Mouse (Mus musculus) ES-Bruce4 (cell line): ENCODE results near the gene AI837181. TPM values are rescaled to one million over a fixed set of nuclear protein-coding genes. Genes with fewer than 3 reads are reported as not detected.

Source experiments
- H3K27ac ChIP-seq: 2 replicates; pipeline ENCODE4 v1.5.1; 2012; ENCODE audit warnings: low read length, inconsistent platforms; ENCODE audit not compliant: insufficient read depth
- H3K27me3 ChIP-seq: 2 replicates; pipeline ENCODE4 v1.6.1; 2012; ENCODE audit warnings: mild to moderate bottlenecking, low read length, inconsistent platforms; ENCODE audit not compliant: control insufficient read depth, poor library complexity, insufficient read depth, severe bottlenecking
- H3K36me3 ChIP-seq: 2 replicates; pipeline ENCODE4 v1.6.1; 2012; ENCODE audit warnings: inconsistent platforms, mild to moderate bottlenecking, low read length, moderate library complexity; ENCODE audit not compliant: control insufficient read depth, poor library complexity, insufficient read depth, severe bottlenecking
- H3K4me1 ChIP-seq: one replicate; pipeline ENCODE4 v1.8.1; 2011; ENCODE audit warnings: low read length; ENCODE audit not compliant: control insufficient read depth, insufficient read depth
- H3K4me3 ChIP-seq: 2 replicates; pipeline ENCODE4 v1.5.1; 2011; ENCODE audit warnings: low read depth, mild to moderate bottlenecking, low read length
- H3K9ac ChIP-seq: 2 replicates; pipeline ENCODE4 v1.6.1; 2012; ENCODE audit warnings: low read depth, mild to moderate bottlenecking, inconsistent platforms; ENCODE audit not compliant: poor library complexity, severe bottlenecking
- H3K9me3 ChIP-seq: replicated peaks from 2 replicates; pipeline ENCODE4 v1.6.1; 2012; ENCODE audit warnings: mild to moderate bottlenecking, low read length, inconsistent platforms; ENCODE audit not compliant: control insufficient read depth, poor library complexity, insufficient read depth, severe bottlenecking
- CTCF ChIP-seq: IDR thresholded peaks from one replicate; pipeline ENCODE4 v1.8.1; 2011; ENCODE audit warnings: low read depth, low read length
- EP300 ChIP-seq: IDR thresholded peaks from 2 replicates; pipeline ENCODE4 v1.6.1; 2011; ENCODE audit warnings: low read depth, low read length; ENCODE audit not compliant: insufficient read depth
- POLR2A ChIP-seq: IDR thresholded peaks from one replicate; pipeline ENCODE4 v1.8.1; 2011; ENCODE audit warnings: low read length; ENCODE audit not compliant: insufficient read depth
- polyA plus RNA-seq: library from polyadenylated mRNA; stranded (reverse); fragments of >200 nt; gene quantifications from 2 replicates; pipeline ENCODE4 v1.2.4, GENCODE M21; 2011; ENCODE audit warnings: low read depth; ENCODE audit not compliant: missing spikeins, insufficient read depth, insufficient read length

Gene AI837181
- polyA plus RNA-seq, 1 experiment, result 17.5 TPM

- Histone ChIP-seq H3K36me3 (no peaks in the 10 kb centered on the region), H3K4me1 (no peaks in the 10 kb centered on the region), H3K4me3 (no peak overlapping the region), H3K27ac (no peak overlapping the region), H3K9ac (no peak overlapping the region), H3K9me3 (no peaks in the 10 kb centered on the region), H3K27me3 (no peaks in the 10 kb centered on the region)
- TF ChIP-seq CTCF (no peak), POLR2A (no peak), EP300 (no peak)
Observed at GRCm38 (mm10) chr19:5421784-5422183, 3.2 kb upstream of the AI837181 start.

DNA sequence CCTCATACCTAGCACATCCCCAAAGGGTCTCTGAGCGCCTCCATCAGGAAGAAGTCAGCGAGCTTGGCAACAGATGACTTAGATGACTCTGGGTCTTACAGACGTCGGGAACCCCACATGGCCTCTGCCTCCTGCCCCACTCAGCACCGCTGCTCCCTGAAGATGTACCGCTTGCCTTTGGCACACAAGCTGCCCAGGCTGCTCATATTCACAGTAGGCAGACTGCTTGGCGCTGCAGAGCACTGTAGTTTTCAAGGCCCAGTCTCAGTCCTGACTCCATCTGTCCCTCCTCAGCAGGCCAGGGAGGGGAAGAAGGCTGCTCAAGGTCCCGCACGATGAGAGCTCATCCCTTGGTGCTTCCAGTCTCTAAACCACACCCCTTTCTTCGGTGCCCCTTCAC lies 2.7 kb upstream of the AI837181 start:
- no peak overlapping the region for H3K27ac ChIP-seq
- TF ChIP-seq POLR2A (no peak), CTCF (no peak)
- H3K36me3 ChIP-seq, result no peaks in the 10 kb centered on the region
- no peaks in the 10 kb centered on the region for H3K9me3 ChIP-seq
- H3K9ac ChIP-seq, result no peak overlapping the region
- H3K4me3 ChIP-seq, result no peak overlapping the region
- no peaks in the 10 kb centered on the region for H3K4me1 ChIP-seq
- H3K27me3 ChIP-seq, result no peaks in the 10 kb centered on the region

DNA sequence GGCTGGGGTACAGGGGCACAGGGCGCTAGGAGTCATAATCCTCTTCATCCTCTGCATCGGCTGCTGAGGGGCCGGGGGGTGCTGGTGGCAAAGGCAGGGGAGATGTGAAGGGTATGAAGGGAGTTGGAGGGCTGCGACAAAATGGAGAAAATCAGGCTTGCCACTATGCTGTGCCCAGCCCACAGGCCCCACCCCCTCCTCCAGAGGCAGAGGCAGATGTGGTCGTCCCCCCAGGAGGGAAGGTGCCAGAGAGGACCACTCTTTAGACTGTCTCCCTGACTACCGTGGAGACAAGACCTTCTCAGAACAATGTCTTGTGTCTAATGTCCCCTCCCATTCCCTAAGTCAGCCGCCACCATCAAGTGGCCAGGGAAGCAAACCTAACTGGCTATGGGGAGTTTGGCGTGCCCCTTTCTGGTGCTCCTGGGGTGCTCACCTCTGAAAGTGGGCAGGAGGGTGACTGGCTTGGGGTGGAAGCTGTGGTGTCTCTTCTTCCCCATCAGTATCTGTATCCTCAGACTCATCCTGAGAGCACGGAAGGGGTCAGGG lies 2.0 kb upstream of the AI837181 start:
- H3K4me1 ChIP-seq, result no peaks in the 10 kb centered on the region
- no peak overlapping the region for H3K9ac ChIP-seq
- TF ChIP-seq POLR2A (no peak), EP300 (no peak), CTCF (no peak)
- H3K9me3 ChIP-seq, result no peaks in the 10 kb centered on the region
- H3K27ac ChIP-seq, result no peak overlapping the region
- H3K27me3 ChIP-seq, result no peaks in the 10 kb centered on the region
- no peak overlapping the region for H3K4me3 ChIP-seq
- no peaks in the 10 kb centered on the region for H3K36me3 ChIP-seq

- Histone ChIP-seq H3K4me1 (no peaks in the 10 kb centered on the region), H3K9ac (peak overlapping the region; percentile 97), H3K27me3 (no peaks in the 10 kb centered on the region), H3K4me3 (peak overlapping the region; percentile 98), H3K27ac (no peak overlapping the region), H3K9me3 (no peaks in the 10 kb centered on the region), H3K36me3 (no peaks in the 10 kb centered on the region)
- no peak for TF ChIP-seq CTCF
- TF ChIP-seq EP300, result no peak
- no peak for TF ChIP-seq POLR2A
Observed at GRCm38 (mm10) chr19:5423561-5423960, 1.4 kb upstream of the AI837181 start.

- no peaks in the 10 kb centered on the region for H3K36me3 ChIP-seq
Observed at GRCm38 (mm10) chr19:5424092-5424781, 707 bp upstream of the AI837181 start.

GRCm38 (mm10) chr19:5425906-5426565 lies 1.1 kb downstream of the AI837181 start:
- Histone ChIP-seq H3K27me3 (no peaks in the 10 kb centered on the region), H3K36me3 (no peaks in the 10 kb centered on the region), H3K4me1 (no peaks in the 10 kb centered on the region), H3K9ac (peak overlapping the region; percentile 97), H3K4me3 (peak overlapping the region; percentile 99), H3K9me3 (no peaks in the 10 kb centered on the region), H3K27ac (0 out of 2 replicates have a peak overlapping the region, but pooled peaks have one; percentile 34)
- TF ChIP-seq POLR2A (no peak), CTCF (no peak), EP300 (no peak)

More at GRCm38 (mm10) chr19:5424092-5424781, 707 bp upstream of the AI837181 start:
- H3K27ac ChIP-seq, result no peak overlapping the region; the same call in 1 of the 2 replicates
- H3K9ac ChIP-seq, result peak overlapping the region; percentile 97
- H3K4me3 ChIP-seq, result peak overlapping the region; percentile 98
- H3K27me3 ChIP-seq, result no peaks in the 10 kb centered on the region
- H3K4me1 ChIP-seq, result no peaks in the 10 kb centered on the region
- H3K9me3 ChIP-seq, result no peaks in the 10 kb centered on the region
- TF ChIP-seq POLR2A (no peak), CTCF (no peak), EP300 (no peak)
